Mouse (Mus musculus) lung, embryonic 16.5 days (tissue): ENCODE data around the gene Ccdc110. TPM values are rescaled to one million over a fixed set of nuclear protein-coding genes. Genes with fewer than 3 reads are reported as not detected.

ENCODE experiments used
- polyA plus RNA-seq: library from polyadenylated mRNA; unstranded; fragments of >200 nt; fragmentation: Nextera tagmentation; extraction: Ambion mirVana; gene quantifications from 2 replicates; pipeline ENCODE4 v1.2.1, GENCODE M21; 2015

The Ccdc110 gene
- polyA plus RNA-seq, 1 experiment from 2014 or later = not detected

Other genes with a start within 250 kb of the Ccdc110 start
- gene Pdlim3, start 49.2 kb upstream of the Ccdc110 start, polyA plus RNA-seq = 45.5 and 48.6 TPM in 2 replicates
- 6.1 and 7.1 TPM in 2 replicates for gene 1700029J07Rik, start 40.6 kb downstream of the Ccdc110 start, polyA plus RNA-seq
- gene Ufsp2, start 40.9 kb downstream of the Ccdc110 start, polyA plus RNA-seq = 82.7 and 90.7 TPM in 2 replicates
- gene Lrp2bp, start 64.7 kb downstream of the Ccdc110 start, polyA plus RNA-seq = 0.80 and 1.2 TPM in 2 replicates
- 37.0 and 56.6 TPM in 2 replicates for gene Ankrd37, start 71.1 kb downstream of the Ccdc110 start, polyA plus RNA-seq
- 23.3 and 28.5 TPM in 2 replicates for gene Cfap97, start 217.2 kb downstream of the Ccdc110 start, polyA plus RNA-seq
- gene Snx25, start 217.5 kb downstream of the Ccdc110 start, polyA plus RNA-seq = 9.4 TPM in 2 replicates